Mouse (Mus musculus): Measurements from ENCODE around the gene Gm20662. TPM values are rescaled to one million over a fixed set of nuclear protein-coding genes. Genes with fewer than 3 reads are reported as not detected.
A peak's percentile ranks its signal among the peaks of the same experiment; 100 is the strongest.

Gene Gm20662
- polyA plus RNA-seq, 1 experiment from 2014 or later, result not detected

GRCm38 (mm10) chr9:108035331-108036156 lies 39.4 kb downstream of the Gm20662 start:
- H3K4me1 ChIP-seq, result no peaks in the 10 kb centered on the region
- H3K27me3 ChIP-seq (ENCODE audit: poor library complexity, severe bottlenecking), result no peaks in the 10 kb centered on the region
- H3K4me3 ChIP-seq, result no peak overlapping the region
- no peak overlapping the region for H3K27ac ChIP-seq
- H3K9me3 ChIP-seq, result no peaks in the 10 kb centered on the region
- no peak for DNase-seq (ENCODE audit: extremely low spot score, low spot score)
- peaks cover 89% of the 10 kb centered on the region for H3K36me3 ChIP-seq (replicated peaks)
- WGBS, result 95% methylated on average over 2 of the region's 2 CpGs

DNA sequence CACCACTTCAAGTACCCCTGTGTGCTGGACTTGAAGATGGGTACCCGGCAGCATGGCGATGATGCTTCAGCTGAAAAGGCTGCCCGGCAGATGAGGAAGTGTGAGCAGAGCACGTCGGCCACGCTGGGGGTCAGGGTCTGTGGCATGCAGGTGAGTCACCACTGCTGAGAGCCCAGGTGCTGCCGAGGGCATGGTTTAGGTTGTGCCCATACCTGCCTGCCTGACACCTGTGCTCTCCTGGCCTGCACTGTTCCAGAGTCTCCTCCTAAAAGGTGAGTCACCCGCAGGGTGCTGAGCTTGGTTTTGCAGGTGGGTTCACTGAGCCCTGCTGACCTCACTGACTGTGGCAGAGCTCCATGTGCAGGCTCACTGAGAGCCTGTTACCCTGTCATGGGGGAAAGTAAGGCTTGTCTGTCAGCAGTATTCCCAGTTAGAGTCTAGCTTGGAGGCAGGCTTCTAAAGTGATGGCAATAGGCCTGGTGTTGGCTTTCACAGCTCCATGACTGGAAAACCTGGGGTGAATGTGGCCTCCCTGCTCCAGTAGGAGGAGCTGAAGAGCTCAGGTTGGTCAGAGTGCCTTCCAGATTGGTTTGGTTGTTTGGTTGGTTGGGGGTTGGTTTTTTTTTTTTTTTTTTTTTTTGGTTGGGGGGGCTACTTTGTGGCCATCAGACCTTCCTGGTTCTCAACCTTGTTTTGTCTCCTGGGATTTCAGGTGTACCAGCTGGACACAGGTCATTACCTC lies 48.8 kb downstream of the Gm20662 start:
- Histone ChIP-seq H3K9me3 (no peaks in the 10 kb centered on the region), H3K4me3 (no peak overlapping the region), H3K36me3 (replicated peaks) (peaks cover 68% of the 10 kb centered on the region), H3K27me3 (ENCODE audit: poor library complexity, severe bottlenecking) (no peaks in the 10 kb centered on the region), H3K27ac (no peak overlapping the region), H3K4me1 (peaks cover 20% of the 10 kb centered on the region)
- DNase-seq (ENCODE audit: extremely low spot score, low spot score), result no peak
- 96% methylated on average over 8 of the region's 8 CpGs for WGBS

DNA sequence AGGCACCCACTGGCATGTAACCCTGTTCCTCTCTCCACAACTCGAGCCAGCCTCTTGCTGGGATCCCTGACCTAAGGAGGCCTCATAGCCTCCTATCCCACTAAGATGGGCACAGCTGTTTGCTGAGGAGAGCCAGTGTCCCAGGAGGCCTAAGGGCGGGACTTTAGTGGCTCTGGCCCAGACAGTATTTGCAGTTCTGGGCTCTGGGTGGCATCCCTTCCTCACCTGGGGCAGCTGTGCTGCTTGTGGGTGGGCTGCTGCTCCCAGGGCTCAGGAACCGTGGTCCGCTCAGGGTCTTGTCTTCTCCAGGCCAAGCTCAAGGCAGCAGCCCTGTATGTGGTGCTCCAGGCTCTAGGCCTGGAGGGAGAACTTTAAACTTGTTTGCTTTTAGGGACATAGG lies 50.4 kb downstream of the Gm20662 start:
- 94% methylated on average over 4 of the region's 4 CpGs for WGBS
- no peak for DNase-seq (ENCODE audit: extremely low spot score, low spot score)
- Histone ChIP-seq H3K4me3 (no peak overlapping the region), H3K9me3 (no peaks in the 10 kb centered on the region), H3K36me3 (replicated peaks) (peaks cover 67% of the 10 kb centered on the region), H3K4me1 (peaks cover 24% of the 10 kb centered on the region), H3K27ac (no peak overlapping the region), H3K27me3 (ENCODE audit: poor library complexity, severe bottlenecking) (no peaks in the 10 kb centered on the region)

DNA sequence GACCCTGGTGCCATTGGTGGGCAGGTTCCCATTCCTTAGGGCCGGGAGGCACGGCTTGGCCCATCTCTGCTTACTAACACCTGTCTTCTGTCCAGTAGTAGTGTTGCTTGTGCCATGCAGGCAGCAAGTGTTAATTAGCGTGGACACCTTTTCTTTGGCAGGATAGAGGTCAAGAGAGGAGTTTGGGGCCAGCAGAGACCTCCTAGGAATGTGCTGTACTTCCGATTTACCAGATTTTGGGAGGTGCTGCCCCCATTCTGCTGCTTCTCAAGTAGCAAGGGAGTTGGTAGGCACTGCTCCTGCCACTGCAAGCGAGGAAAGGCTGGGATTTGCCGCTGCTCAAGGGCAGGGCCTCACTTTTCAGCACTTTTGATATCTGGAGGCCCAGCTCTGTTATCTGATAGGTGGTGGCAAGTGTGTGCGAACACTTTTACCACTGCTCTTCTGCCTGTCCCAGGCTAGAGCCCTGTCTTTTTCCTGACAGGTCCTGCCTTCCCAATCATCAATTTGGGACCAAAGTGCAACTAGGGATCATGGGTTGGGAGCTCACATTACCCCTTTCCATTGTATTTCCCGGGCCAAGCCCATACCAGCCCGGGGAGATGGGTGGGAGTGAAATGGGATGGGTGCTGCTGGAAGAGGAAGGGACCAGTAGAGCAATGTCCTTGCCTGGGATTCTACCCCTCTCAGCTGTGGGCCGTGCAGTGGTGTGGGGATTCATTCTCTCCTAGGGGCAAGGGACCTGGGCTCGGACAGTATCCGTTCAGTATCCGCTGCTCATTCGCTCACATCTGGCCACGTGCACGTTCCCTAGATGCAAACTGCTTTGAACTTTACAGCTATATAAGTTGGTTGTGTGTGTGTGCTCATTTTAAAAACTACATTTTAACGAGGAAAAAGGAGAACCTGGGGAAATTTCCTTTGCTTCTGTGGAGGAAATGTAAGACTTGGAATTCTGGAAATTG lies 51.7 kb downstream of the Gm20662 start:
- WGBS, result 53% methylated on average over 17 of the region's 17 CpGs
- Histone ChIP-seq H3K36me3 (replicated peaks) (peaks cover 63% of the 10 kb centered on the region), H3K4me1 (peaks cover 31% of the 10 kb centered on the region), H3K27me3 (ENCODE audit: poor library complexity, severe bottlenecking) (no peaks in the 10 kb centered on the region), H3K4me3 (peak overlapping the region; percentile 60), H3K9me3 (no peaks in the 10 kb centered on the region), H3K27ac (peak overlapping the region; percentile 81)
- DNase-seq (ENCODE audit: extremely low spot score, low spot score), result no peak

DNA sequence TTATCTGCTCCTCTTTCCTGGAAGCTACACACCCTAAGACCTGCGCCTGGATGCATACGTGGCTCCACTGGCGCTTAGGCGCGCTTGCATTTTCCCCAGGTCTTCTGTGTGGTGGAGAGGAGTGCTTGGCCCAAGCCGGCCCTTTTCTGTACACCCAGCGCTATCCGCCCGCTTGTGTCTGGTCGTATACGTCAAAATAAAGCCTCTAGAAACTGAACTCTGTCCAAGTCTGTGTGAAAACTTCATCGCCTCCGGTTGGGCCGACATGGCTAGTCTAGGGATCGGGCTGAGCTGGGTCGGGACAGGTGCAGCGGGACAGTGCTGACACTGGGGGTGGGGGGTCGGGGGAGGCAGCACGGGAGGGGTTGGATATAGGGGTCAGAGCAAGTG lies 52.4 kb downstream of the Gm20662 start:
- no peaks in the 10 kb centered on the region for H3K27me3 ChIP-seq (ENCODE audit: poor library complexity, severe bottlenecking)
- peak overlapping the region; percentile 81 for H3K27ac ChIP-seq
- WGBS, result 2% methylated on average over 19 of the region's 19 CpGs
- no peak for DNase-seq (ENCODE audit: extremely low spot score, low spot score)
- H3K4me1 ChIP-seq, result peaks cover 38% of the 10 kb centered on the region
- peaks cover 60% of the 10 kb centered on the region for H3K36me3 ChIP-seq (replicated peaks)
- H3K9me3 ChIP-seq, result no peaks in the 10 kb centered on the region
- H3K4me3 ChIP-seq, result peak overlapping the region; percentile 60

GRCm38 (mm10) chr9:108049016-108049455 lies 52.9 kb downstream of the Gm20662 start, which contains the start of gene Gmppb:
TSS of gene Gmppb (plus strand) at chr9:108049242.
- Histone ChIP-seq H3K36me3 (replicated peaks) (peaks cover 64% of the 10 kb centered on the region), H3K27ac (peak within 1 kb of the TSS; percentile 81), H3K4me3 (peak within 1 kb of the TSS; percentile 60), H3K4me1 (peaks cover 38% of the 10 kb centered on the region), H3K9me3 (no peaks in the 10 kb centered on the region), H3K27me3 (ENCODE audit: poor library complexity, severe bottlenecking) (no peaks in the 10 kb centered on the region)
- WGBS, result under 1% methylated on average over 35 of the region's 39 CpGs
- peak; percentile 95 for DNase-seq (ENCODE audit: extremely low spot score, low spot score)

DNA sequence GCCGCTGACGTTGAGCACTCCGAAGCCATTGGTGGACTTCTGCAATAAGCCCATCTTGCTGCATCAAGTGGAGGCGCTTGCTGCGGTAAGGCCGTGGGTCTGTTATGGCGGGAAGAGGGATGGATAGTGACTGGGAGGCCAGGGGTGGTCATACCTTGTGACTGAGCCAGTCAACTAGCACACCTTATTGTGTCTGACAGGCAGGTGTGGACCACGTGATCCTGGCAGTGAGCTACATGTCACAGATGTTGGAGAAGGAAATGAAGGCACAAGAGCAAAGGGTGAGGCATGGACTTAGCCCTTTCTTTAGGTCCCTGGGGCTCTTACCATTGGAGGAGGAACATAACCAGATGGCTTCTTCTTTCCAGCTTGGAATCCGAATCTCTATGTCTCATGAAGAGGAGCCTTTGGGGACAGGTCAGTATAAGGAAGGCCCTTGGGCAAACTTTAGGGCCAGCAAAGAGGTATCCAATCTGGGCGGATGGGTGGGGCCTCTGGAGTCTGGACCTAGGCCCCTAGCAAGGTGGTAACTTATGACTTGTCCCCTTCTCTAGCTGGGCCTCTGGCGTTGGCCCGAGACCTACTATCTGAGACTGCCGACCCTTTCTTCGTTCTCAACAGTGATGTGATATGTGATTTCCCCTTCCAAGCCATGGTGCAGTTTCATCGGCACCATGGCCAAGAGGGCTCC lies 53.6 kb downstream of the Gm20662 start:
- 44% methylated on average over 15 of the region's 15 CpGs for WGBS

GRCm38 (mm10) chr9:108051184-108051930 lies 55.2 kb downstream of the Gm20662 start:
- peak overlapping the region; percentile 2; the same call in 1 of the 2 replicates for H3K4me3 ChIP-seq
- 93% methylated on average over 15 of the region's 15 CpGs for WGBS
- H3K4me1 ChIP-seq, result peaks cover 38% of the 10 kb centered on the region
- H3K9me3 ChIP-seq, result no peaks in the 10 kb centered on the region
- H3K36me3 ChIP-seq (replicated peaks), result peaks cover 66% of the 10 kb centered on the region
- H3K27ac ChIP-seq, result no peak overlapping the region
- H3K27me3 ChIP-seq (ENCODE audit: poor library complexity, severe bottlenecking), result no peaks in the 10 kb centered on the region
- no peak for DNase-seq (ENCODE audit: extremely low spot score, low spot score)

More for the DNA sequence above, 53.6 kb downstream of the Gm20662 start:
- H3K36me3 ChIP-seq (replicated peaks), result peaks cover 66% of the 10 kb centered on the region
- no peaks in the 10 kb centered on the region for H3K27me3 ChIP-seq (ENCODE audit: poor library complexity, severe bottlenecking)
- H3K9me3 ChIP-seq, result no peaks in the 10 kb centered on the region
- peak overlapping the region; percentile 60 for H3K4me3 ChIP-seq
- no peak for DNase-seq (ENCODE audit: extremely low spot score, low spot score)
- H3K27ac ChIP-seq, result peak overlapping the region; percentile 81
- peaks cover 38% of the 10 kb centered on the region for H3K4me1 ChIP-seq

- no peak for DNase-seq (ENCODE audit: extremely low spot score, low spot score)
- H3K9me3 ChIP-seq, result no peaks in the 10 kb centered on the region
- H3K27ac ChIP-seq, result no peak overlapping the region
- peaks cover 66% of the 10 kb centered on the region for H3K36me3 ChIP-seq (replicated peaks)
- 86% methylated on average over 4 of the region's 4 CpGs for WGBS
- no peaks in the 10 kb centered on the region for H3K27me3 ChIP-seq (ENCODE audit: poor library complexity, severe bottlenecking)
- H3K4me1 ChIP-seq, result peaks cover 38% of the 10 kb centered on the region
- H3K4me3 ChIP-seq, result peak overlapping the region; percentile 2; the same call in 1 of the 2 replicates
Observed at GRCm38 (mm10) chr9:108051931-108052220, 55.7 kb downstream of the Gm20662 start.

- Histone ChIP-seq H3K4me3 (no peak overlapping the region), H3K4me1 (peaks cover 37% of the 10 kb centered on the region)
- WGBS, result 69% methylated on average over 7 of the region's 7 CpGs
Observed at GRCm38 (mm10) chr9:108052411-108052810, 56.3 kb downstream of the Gm20662 start.

DNA sequence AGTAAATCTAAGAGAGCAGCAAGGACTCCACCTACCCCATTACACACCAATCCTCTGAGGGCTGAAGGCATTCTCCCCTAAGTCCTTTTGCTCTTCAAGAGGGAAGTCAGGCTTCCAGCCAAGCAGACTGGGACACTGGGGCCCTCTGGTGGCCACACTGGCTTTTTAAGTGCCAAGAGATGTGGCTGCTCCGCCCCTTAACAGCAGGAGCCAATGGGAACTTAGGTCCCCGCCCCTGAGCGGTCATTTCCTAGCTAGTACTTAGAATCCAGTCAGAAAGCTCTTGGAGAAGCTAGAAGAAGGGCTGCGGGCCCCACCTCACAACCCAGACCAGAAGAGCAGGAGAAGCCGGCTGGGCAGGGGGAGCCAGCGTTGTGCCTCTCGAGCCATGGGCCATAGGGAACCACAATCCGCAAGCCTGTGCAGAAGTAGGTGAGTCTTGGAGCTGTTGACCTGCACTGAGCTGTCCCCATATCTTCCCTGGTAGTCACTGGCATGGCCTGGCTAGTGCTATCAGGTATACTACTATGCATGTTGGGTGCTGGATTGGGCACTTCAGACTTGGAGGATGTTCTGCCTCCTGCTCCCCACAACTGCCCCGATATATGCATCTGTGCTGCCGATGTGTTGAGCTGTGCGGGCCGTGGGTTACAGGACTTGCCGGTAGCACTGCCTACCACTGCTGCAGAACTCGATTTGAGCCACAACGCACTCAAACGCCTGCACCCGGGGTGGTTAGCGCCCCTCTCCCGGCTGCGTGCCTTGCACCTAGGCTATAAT lies 56.9 kb downstream of the Gm20662 start, which contains the start of gene Amigo3:
Amigo3 (plus strand) TSS at position 275 of the 780 bp plus-strand sequence.
- Histone ChIP-seq H3K4me3 (peak within 1 kb of the TSS; percentile 37), H3K9me3 (no peaks in the 10 kb centered on the region), H3K4me1 (peaks cover 30% of the 10 kb centered on the region), H3K27me3 (ENCODE audit: poor library complexity, severe bottlenecking) (no peaks in the 10 kb centered on the region), H3K27ac (no peak within 1 kb of the TSS; the same call in 1 of the 2 replicates), H3K36me3 (replicated peaks) (peaks cover 71% of the 10 kb centered on the region)
- DNase-seq (ENCODE audit: extremely low spot score, low spot score), result peak; percentile 91
- 58% methylated on average over 20 of the region's 20 CpGs for WGBS

More at GRCm38 (mm10) chr9:108052411-108052810, 56.3 kb downstream of the Gm20662 start:
- Histone ChIP-seq H3K9me3 (no peaks in the 10 kb centered on the region), H3K27me3 (ENCODE audit: poor library complexity, severe bottlenecking) (no peaks in the 10 kb centered on the region), H3K36me3 (replicated peaks) (peaks cover 66% of the 10 kb centered on the region), H3K27ac (no peak overlapping the region)
- DNase-seq (ENCODE audit: extremely low spot score, low spot score), result no peak

All from forebrain, embryonic 10.5 days (tissue).